Mouse (Mus musculus) heart, postnatal 25 days (tissue): ENCODE measurements around the gene Syt15. TPM values are rescaled to one million over a fixed set of nuclear protein-coding genes. Genes with fewer than 3 reads are reported as not detected.
"Not testable (repeated sequence)": the region's sequence is repeated elsewhere in the genome, so short reads cannot be mapped to it uniquely, and the experiment has no call there.

Experiments used
- DNase-seq: peaks from one replicate; pipeline ENCODE4 v3.0.0; 2022; ENCODE audit warnings: low spot score
- intact Hi-C: fragments of 180-260 bp; cut with DNase I; formaldehyde crosslinking; loops from one replicate; pipeline ENCODE4 v1.15.1; 2025
- total RNA-seq, 2 experiments: library from RNA; stranded (reverse); gene quantifications; 2 replicates each; pipeline ENCODE4 v1.2.3; 2021

Gene Syt15
- total RNA-seq, 2 experiments from 2014 or later, result 0.70 to 0.75 TPM

DNA sequence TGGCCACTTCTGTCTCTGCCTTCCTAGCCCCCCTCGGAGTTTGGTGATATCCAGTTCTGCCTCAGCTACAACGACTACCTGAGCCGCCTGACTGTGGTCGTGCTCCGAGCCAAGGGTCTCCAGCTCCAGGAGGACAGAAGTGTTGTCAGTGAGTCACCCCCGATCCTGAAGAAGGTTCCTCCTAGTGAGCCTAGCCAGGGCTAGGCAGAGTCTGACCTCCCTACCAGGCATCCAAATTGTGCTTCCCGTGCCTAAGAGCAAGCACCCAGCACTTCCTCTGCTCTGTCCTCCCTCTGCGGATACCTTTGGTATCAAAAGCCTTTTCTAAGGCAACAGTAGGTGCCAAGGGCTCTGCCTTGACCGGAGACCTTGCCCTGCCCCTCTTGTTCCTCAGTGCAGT, 6.6 kb downstream of the Syt15 start:
- DNase-seq, result no peak
- intact Hi-C loops, result no loop called here

- intact Hi-C loops, result no loop called here
- DNase-seq, result no peak
These were observed 7.2 kb downstream of the Syt15 start for GRCm38 (mm10) chr14:34226566-34226965.

GRCm38 (mm10) chr14:34227981-34228380, 8.6 kb downstream of the Syt15 start:
- DNase-seq, result no peak
- intact Hi-C loops, result no loop called here

GRCm38 (mm10) chr14:34228830-34229506, 9.6 kb downstream of the Syt15 start:
- DNase-seq, result no peak
- intact Hi-C loops, result no loop called here

GRCm38 (mm10) chr14:34232340-34232739, 12.9 kb downstream of the Syt15 start:
- intact Hi-C loops, result no loop called here
- no peak for DNase-seq

DNA sequence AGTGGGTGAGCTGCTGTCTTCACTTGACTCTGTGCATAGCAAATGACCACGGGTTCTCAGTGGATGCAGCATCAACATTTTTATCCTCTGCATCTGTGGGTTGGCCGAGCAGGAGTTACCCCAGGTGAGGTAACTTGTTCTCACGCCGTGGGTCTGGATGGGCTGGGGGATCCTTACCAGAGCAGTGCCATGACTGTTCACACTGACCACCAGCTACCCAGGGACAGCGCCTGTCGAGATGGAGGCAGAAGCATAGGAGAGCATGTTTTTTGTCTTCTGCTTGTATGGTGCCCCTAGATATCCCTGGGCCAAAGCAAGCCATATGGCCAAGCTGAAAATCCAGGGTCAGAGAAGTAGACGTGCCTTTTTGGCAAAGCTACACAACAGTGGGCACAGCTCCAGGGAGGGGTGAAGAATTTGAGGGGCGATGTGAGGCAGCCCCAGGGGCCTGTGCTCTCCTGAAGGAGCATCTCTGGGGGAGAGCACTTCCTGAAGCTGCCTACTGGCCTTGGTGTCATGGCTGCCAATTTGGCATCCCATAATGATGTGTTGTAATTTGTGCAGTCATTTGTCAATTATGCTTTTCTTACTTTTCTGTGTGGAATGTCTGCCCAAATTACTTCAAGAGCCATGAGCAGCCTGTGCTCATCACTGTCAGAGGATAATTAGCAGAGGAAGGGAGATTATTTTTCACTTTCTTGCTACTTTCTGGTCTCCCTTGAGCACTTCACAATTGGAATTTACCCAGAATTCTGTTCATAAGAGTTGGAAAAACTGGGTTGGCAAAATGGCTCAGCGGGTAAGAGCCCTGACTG, 13.7 kb downstream of the Syt15 start:
- intact Hi-C loops, result no loop called here
- no peak for DNase-seq

DNA sequence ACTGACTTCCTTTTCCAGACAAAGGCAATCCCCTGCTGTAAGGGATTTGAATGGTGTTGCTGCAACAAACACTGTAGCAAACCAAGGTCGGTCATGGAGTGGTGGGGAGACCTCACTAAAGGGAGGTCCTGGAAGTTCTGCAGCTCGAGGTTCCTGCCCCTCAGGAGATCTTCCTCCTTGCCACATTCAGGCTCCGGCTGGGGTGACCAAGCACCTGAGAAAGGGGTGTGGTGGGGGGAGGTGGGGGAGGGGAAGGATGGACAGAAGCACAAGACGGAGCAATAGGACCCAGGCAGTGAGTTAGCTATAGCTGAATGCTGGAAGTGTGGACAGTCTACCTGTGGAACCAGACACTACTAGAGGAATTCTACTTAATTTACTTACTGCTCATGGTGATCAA, 14.5 kb downstream of the Syt15 start:
- intact Hi-C loops, result loop anchor here (2.0 kb wide), 1 partner anchor 153 kb away; no protein-coding TSS in a partner anchor
- no peak for DNase-seq

- DNase-seq, result peak; percentile 47
- intact Hi-C loops, result loop anchor here (2.0 to 5.0 kb wide), 2 partner anchors 154 to 278 kb away; no protein-coding TSS in a partner anchor
These were observed 15.4 kb downstream of the Syt15 start for GRCm38 (mm10) chr14:34234630-34235380.

- no peak for DNase-seq
- intact Hi-C loops, result no loop called here
These were observed 20.9 kb downstream of the Syt15 start for GRCm38 (mm10) chr14:34240263-34240662.

DNA sequence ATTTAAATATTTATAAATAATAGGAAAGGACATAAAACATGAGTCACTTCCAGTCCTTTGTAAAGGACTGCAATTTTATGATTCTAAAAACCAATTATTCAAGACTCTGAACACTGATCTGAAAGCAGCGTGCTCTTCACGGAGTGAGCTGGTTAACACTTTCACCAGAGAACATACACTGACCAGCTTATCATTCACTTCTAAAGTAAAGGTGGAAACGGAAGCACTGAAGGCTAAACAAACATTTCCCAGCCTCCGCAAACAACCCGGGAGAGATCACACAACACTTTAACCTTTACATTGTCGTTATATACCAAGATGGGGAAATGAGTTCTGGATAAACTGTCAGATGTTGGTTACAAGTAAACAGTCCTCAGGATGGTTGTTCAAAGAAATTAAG, 21.3 kb downstream of the Syt15 start:
- intact Hi-C loops, result no loop called here
- no peak for DNase-seq

GRCm38 (mm10) chr14:34252470-34253145, 33.2 kb downstream of the Syt15 start:
- intact Hi-C loops, result no loop called here
- no peak for DNase-seq

GRCm38 (mm10) chr14:34253261-34253660, 33.9 kb downstream of the Syt15 start:
- intact Hi-C loops, result no loop called here
- no peak for DNase-seq

DNA sequence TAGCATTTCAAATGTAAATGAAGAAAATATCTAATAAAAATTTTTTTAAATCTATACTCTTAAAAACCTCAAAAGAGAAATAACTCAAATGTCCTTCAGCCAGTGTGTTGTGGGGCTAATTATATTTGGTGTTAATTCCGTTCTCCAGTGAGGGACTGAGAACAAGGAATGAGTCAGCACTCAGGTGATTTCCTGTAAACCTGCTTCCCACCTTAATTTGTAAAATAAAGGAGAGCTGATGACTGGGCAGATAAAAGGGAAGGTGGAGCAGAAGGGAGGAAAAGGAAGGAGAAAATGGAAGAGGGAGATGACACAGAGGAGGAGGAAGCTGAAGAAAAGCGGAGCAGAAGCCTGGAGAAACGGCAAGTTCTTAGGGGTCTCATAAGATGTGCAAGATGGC, 39.1 kb downstream of the Syt15 start:
- intact Hi-C loops, DNase-seq: not testable (repeated sequence)

DNA sequence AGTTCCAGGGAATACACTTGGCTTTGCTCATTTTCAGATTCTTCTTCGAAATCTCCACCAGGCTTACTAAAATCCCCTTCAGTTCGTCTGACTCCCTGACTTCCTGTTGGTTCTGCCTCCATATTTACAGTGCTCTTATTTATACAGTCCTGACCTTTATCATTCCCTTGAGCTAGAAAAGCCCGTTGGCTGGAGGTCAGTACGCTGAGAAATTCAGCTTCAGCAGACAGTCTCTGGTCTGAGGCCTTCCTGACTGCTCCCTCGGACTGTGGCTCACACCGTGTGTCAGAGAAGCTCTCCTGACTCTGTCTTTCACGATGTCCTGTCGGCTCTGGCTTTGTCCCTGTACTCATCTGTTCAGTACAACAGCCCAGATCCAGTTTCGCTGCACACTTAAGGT, 48.7 kb downstream of the Syt15 start:
- intact Hi-C loops, result no loop called here
- DNase-seq, result no peak

DNA sequence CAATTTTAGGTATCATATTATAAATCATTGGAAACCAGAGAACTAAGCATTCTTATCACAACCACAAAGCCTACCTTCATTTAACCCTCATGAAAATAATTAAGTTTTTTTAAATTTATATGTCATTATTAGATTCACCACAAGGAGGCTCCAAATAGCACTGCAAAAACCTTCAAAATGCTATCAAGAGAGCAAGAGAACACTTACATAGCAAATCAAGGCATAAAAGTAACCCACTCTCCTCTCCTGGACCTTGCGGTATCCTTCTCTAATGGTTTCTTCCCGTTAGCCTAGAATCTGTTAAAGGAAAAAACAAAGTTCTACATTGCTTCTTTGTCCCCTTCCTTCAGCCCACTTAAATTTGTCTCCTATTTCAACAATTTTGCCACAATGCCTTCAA, 53.9 kb downstream of the Syt15 start:
- intact Hi-C loops, result loop anchor here (5.0 to 10.0 kb wide), 3 partner anchors 39 to 282 kb away; partner anchors contain the start of genes Glud1 and Shld2
- no peak for DNase-seq

DNA sequence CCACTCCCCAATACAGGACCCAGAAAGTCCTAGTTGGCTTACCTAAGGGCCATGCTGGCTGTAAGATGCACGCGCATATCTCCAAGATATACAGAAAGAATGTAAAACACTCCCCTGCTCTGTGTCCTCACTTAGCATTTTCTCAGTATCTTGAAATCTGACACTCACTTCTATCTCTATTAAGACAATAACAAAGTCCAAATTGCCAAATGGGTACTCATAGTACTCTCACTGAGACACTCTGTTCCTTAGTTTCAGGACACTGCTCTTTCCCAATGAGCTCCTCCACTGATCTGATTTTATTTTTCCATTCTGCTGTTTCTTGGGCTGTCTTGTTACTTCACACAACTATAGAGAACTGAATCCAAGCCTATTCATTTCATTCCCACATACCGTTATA, 54.7 kb downstream of the Syt15 start:
- intact Hi-C loops, result loop anchor here (2.0 to 10.0 kb wide), 4 partner anchors 38 to 281 kb away; partner anchors contain the start of genes Glud1 and Shld2
- DNase-seq, result no peak

- intact Hi-C loops, result loop anchor here (2.0 to 10.0 kb wide), 2 partner anchors 88 to 280 kb away; no protein-coding TSS in a partner anchor
- DNase-seq, result no peak
These were observed 55.8 kb downstream of the Syt15 start for GRCm38 (mm10) chr14:34275225-34275624.

DNA sequence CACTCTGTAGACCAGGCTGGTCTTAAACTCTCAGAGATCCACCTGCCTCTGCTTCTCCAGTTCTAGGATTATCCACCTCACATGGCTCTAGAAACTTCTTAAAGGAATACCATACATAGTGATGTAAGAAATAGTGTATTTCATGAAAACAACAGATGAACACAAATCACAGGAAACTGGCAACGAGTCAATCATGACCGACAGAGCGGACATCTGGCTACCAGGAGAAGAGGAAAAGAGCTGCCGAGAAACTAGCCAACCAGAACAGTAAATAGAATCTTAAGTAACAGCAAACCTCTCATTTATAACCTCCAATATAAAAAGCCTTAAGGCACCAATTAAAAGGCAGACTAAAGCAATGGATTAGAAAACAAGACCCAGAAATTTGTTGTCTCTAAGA, 60.3 kb downstream of the Syt15 start:
- DNase-seq, result no peak
- intact Hi-C loops, result loop anchor here (10.0 kb wide), 1 partner anchor 275 kb away; no protein-coding TSS in a partner anchor
